ENCODE assay signal across 20 mouse cellular contexts in genomic region chr2:158230617-158231016, GRCm38 (mm10). TPM values are rescaled to one million over a fixed set of nuclear protein-coding genes. Genes with fewer than 3 reads are reported as not detected.
DNase-seq lines count a peak whose midpoint lies in the region; ATAC-seq and TF ChIP-seq lines count a peak whose summit lies in the region.
"Had no signal": no experiment of that assay in that cellular context is flagged by ENCODE, and none has a peak within 500 bp of the region (broad histone marks: within the 10 kb centered on the region; RNA-seq: fewer than 3 reads in every experiment).

No protein-coding gene starts in this region.

- H3K27ac ChIP-seq in forebrain, embryonic 10.5 days: peak overlapping the region; percentile 51; the same call in 1 of the 2 replicates
- no peak overlapping the region; the same call in 1 of the 2 replicates for H3K27ac ChIP-seq in forebrain, embryonic 15.5 days (replicated peaks)
- H3K27ac ChIP-seq in limb, embryonic 12.5 days: peak overlapping the region; percentile 76
- H3K27ac ChIP-seq in limb, embryonic 10.5 days: no peak overlapping the region
- H3K27ac ChIP-seq in testis, adult 2 months (ENCODE audit: control insufficient read depth, insufficient read depth, low read depth, low read length): peak overlapping the region; percentile 56
- H3K27ac ChIP-seq: liver, embryonic 13.5 days; stomach, embryonic 15.5 days had no signal

- WGBS in forebrain, embryonic 10.5 days: 31% methylated on average over 6 of the region's 6 CpGs
- 37% methylated on average over 6 of the region's 6 CpGs for WGBS in forebrain, embryonic 15.5 days
- 50% methylated on average over 6 of the region's 6 CpGs for WGBS in limb, embryonic 12.5 days
- 69% methylated on average over 6 of the region's 6 CpGs for WGBS in limb, embryonic 10.5 days

- intact Hi-C loops in left cerebral cortex, postnatal 10 days (cut with DNase I): no loop called here

- H3K36me3 ChIP-seq in forebrain, embryonic 10.5 days (replicated peaks): no peaks in the 10 kb centered on the region
- H3K36me3 ChIP-seq in forebrain, embryonic 15.5 days: no peaks in the 10 kb centered on the region
- H3K36me3 ChIP-seq in limb, embryonic 12.5 days: no peaks in the 10 kb centered on the region
- no peaks in the 10 kb centered on the region for H3K36me3 ChIP-seq in limb, embryonic 10.5 days
- H3K36me3 ChIP-seq in testis, adult 2 months (ENCODE audit: control insufficient read depth, insufficient read depth, low read length): no peaks in the 10 kb centered on the region
- H3K36me3 ChIP-seq: liver, embryonic 13.5 days; stomach, embryonic 15.5 days had no signal

- peaks cover 32% of the 10 kb centered on the region for H3K27me3 ChIP-seq in forebrain, embryonic 10.5 days (ENCODE audit: poor library complexity, severe bottlenecking)
- H3K27me3 ChIP-seq in forebrain, embryonic 15.5 days: no peaks in the 10 kb centered on the region
- H3K27me3 ChIP-seq in limb, embryonic 12.5 days: peaks cover 11% of the 10 kb centered on the region; the same call in 1 of the 2 replicates
- H3K27me3 ChIP-seq in limb, embryonic 10.5 days (ENCODE audit: low read depth, poor library complexity, severe bottlenecking): peaks cover 27% of the 10 kb centered on the region
- no peaks in the 10 kb centered on the region for H3K27me3 ChIP-seq in testis, adult 2 months (ENCODE audit: control insufficient read depth, insufficient read depth, low read length)

- no peaks in the 10 kb centered on the region for H3K9me3 ChIP-seq in forebrain, embryonic 10.5 days
- no peaks in the 10 kb centered on the region for H3K9me3 ChIP-seq in forebrain, embryonic 15.5 days
- no peaks in the 10 kb centered on the region for H3K9me3 ChIP-seq in limb, embryonic 12.5 days
- no peaks in the 10 kb centered on the region for H3K9me3 ChIP-seq in limb, embryonic 10.5 days (replicated peaks)
- H3K9me3 ChIP-seq: liver, embryonic 13.5 days; stomach, embryonic 15.5 days had no signal

- H3K4me2 ChIP-seq in forebrain, embryonic 15.5 days (replicated peaks): no peak overlapping the region
- no peak overlapping the region; the same call in 1 of the 2 replicates for H3K4me2 ChIP-seq in limb, embryonic 12.5 days
- H3K4me2 ChIP-seq: liver, embryonic 13.5 days; stomach, embryonic 15.5 days had no signal

- TF ChIP-seq CTCF in testis, adult 2 months (IDR thresholded peaks at IDR 0.05; ENCODE audit: control insufficient read depth, insufficient read depth, insufficient replicate concordance, low read depth, low read length): no peak

- H3K9ac ChIP-seq in forebrain, embryonic 15.5 days (replicated peaks): no peak overlapping the region
- H3K9ac ChIP-seq in limb, embryonic 12.5 days (replicated peaks): no peak overlapping the region
- H3K9ac ChIP-seq: liver, embryonic 13.5 days; stomach, embryonic 15.5 days had no signal

- ATAC-seq in forebrain, embryonic 15.5 days (replicated peaks): no peak
- no peak for ATAC-seq in limb, embryonic 12.5 days (ENCODE audit: insufficient number of reproducible peaks, insufficient read depth, low FRiP score, low TSS enrichment, low read depth)
- ATAC-seq: forebrain, embryonic 14.5 days had no signal

- peaks cover 36% of the 10 kb centered on the region for H3K4me1 ChIP-seq in forebrain, embryonic 10.5 days
- peaks cover 17% of the 10 kb centered on the region for H3K4me1 ChIP-seq in forebrain, embryonic 15.5 days
- H3K4me1 ChIP-seq in limb, embryonic 12.5 days (replicated peaks): peaks cover 30% of the 10 kb centered on the region
- H3K4me1 ChIP-seq in limb, embryonic 10.5 days: peaks cover 20% of the 10 kb centered on the region
- peaks cover 8% of the 10 kb centered on the region for H3K4me1 ChIP-seq in testis, adult 2 months (ENCODE audit: control insufficient read depth, insufficient read depth, low read length)

- no peak for DNase-seq in forebrain, embryonic 10.5 days (ENCODE audit: extremely low spot score, low spot score)
- no peak for DNase-seq in limb, embryonic 10.5 days (ENCODE audit: low spot score)
- no peak for DNase-seq in testis, postnatal 14 days (ENCODE audit: low spot score)
- DNase-seq in left cerebral cortex, postnatal 10 days (ENCODE audit: extremely low spot score in 1 of 2, low spot score in 2 of 2): no peak
- DNase-seq in retina, postnatal 1 day: no peak
- DNase-seq: cerebellum, postnatal 25 days; heart, adult 18-20 months; kidney, adult 8-10 months; liver, embryonic 13.5 days; thymus, postnatal 4 days had no signal

- TF ChIP-seq POLR2A in testis, adult 2 months (IDR thresholded peaks at IDR 0.05; ENCODE audit: control insufficient read depth, low read depth, low read length): no peak

- H3K4me3 ChIP-seq in forebrain, embryonic 10.5 days: no peak overlapping the region
- no peak overlapping the region for H3K4me3 ChIP-seq in forebrain, embryonic 15.5 days
- no peak overlapping the region for H3K4me3 ChIP-seq in limb, embryonic 12.5 days (replicated peaks)
- no peak overlapping the region for H3K4me3 ChIP-seq in limb, embryonic 10.5 days
- H3K4me3 ChIP-seq in testis, adult 2 months (ENCODE audit: control insufficient read depth, low read depth, low read length): no peak overlapping the region
- H3K4me3 ChIP-seq: liver, embryonic 13.5 days; stomach, embryonic 15.5 days had no signal

RNA-seq across cellular contexts. Expression of gene D630003M21Rik, which starts 1.6 kb away (rescaled TPM):
- 2.3 and 3.1 TPM in 2 replicates for polyA plus RNA-seq in forebrain, embryonic 10.5 days (2016; fragmentation: Nextera tagmentation; extraction: Ambion mirVana)
- 1.7 and 2.4 TPM in 2 replicates for polyA plus RNA-seq in forebrain, embryonic 15.5 days (2015; fragmentation: Nextera tagmentation; extraction: Ambion mirVana)
- 10.2 TPM in 2 replicates for polyA plus RNA-seq in limb, embryonic 12.5 days (2016; fragmentation: Nextera tagmentation; extraction: Ambion mirVana)
- polyA plus RNA-seq in limb, embryonic 10.5 days (2016; fragmentation: Nextera tagmentation; extraction: Ambion mirVana): 1.2 and 3.3 TPM in 2 replicates
- 2.8 and 3.7 TPM in 2 replicates for polyA plus RNA-seq in testis, adult 2 months (2012; rRNA removed)
- 1 to 10 TPM; 3.3 to 3.7 TPM for total RNA-seq in left cerebral cortex, postnatal 10 days (2021)
- total RNA-seq: monocyte, adult 5-6 weeks; neutrophil, adult 5-6 weeks had no signal

RNA-seq across cellular contexts. Expression of gene Bpi, which starts 27.3 kb away (rescaled TPM):
- not detected in 2 replicates for polyA plus RNA-seq in forebrain, embryonic 10.5 days (2016; fragmentation: Nextera tagmentation; extraction: Ambion mirVana)
- polyA plus RNA-seq in forebrain, embryonic 15.5 days (2015; fragmentation: Nextera tagmentation; extraction: Ambion mirVana): not detected in 2 replicates
- not detected in 2 replicates for polyA plus RNA-seq in limb, embryonic 12.5 days (2016; fragmentation: Nextera tagmentation; extraction: Ambion mirVana)
- not detected in 2 replicates for polyA plus RNA-seq in limb, embryonic 10.5 days (2016; fragmentation: Nextera tagmentation; extraction: Ambion mirVana)
- polyA plus RNA-seq in testis, adult 2 months (2012; rRNA removed): 60.2 and 67.8 TPM in 2 replicates
- not detected for total RNA-seq in left cerebral cortex, postnatal 10 days (2021)
- total RNA-seq: heart, adult 18-20 months; layer of hippocampus, postnatal 10 days; left cerebral cortex, postnatal 14 days; monocyte, adult 5-6 weeks; neutrophil, adult 5-6 weeks had no signal
- polyA plus RNA-seq: forebrain, embryonic 14.5 days; heart, embryonic 16.5 days; liver, embryonic 13.5 days; stomach, embryonic 15.5 days had no signal

Comparison
In these comparisons a context has a peak if more than half of its experiments do, and no peak if none do; other contexts are left out.
1. H3K27ac ChIP-seq: peak in forebrain, embryonic 10.5 days (single experiment), limb, embryonic 12.5 days (single experiment) and testis, adult 2 months (single experiment); none in forebrain, embryonic 15.5 days (single experiment) and limb, embryonic 10.5 days (single experiment).
2. RNA of gene Bpi, which starts 27.3 kb away (polyA plus RNA-seq): 60.2 to 67.8 TPM in testis, adult 2 months; not detected in forebrain, embryonic 10.5 days, not detected in limb, embryonic 12.5 days, not detected in forebrain, embryonic 15.5 days and not detected in limb, embryonic 10.5 days; every median in the first group is over 10 times any median in the second.